Mouse (Mus musculus) lung, postnatal 0 days (tissue): Measurements from ENCODE around the gene Tspan7. TPM values are rescaled to one million over a fixed set of nuclear protein-coding genes. Genes with fewer than 3 reads are reported as not detected.
A peak's percentile ranks its signal among the peaks of the same experiment; 100 is the strongest.

Source experiments
- ATAC-seq: fragments of 200-750 bp; cut with Nextera tagmentation; 2 replicates; pipeline ENCODE4 v1.8.0; 2017; ENCODE audit warnings: moderate library complexity
- DNase-seq: peaks from one replicate; pipeline ENCODE4 v3.0.0-alpha.2; 2016; ENCODE audit warnings: low spot score
- H3K27ac ChIP-seq: fragments of 300-500 bp; sonication (generic); 2 replicates; pipeline ENCODE4 v1.5.1; 2014; ENCODE audit warnings: antibody characterized with exemption, mild to moderate bottlenecking, low read length, mixed read lengths
- H3K27me3 ChIP-seq: fragments of 300-500 bp; sonication (generic); replicated peaks from 2 replicates; pipeline ENCODE4 v1.6.1; 2014; ENCODE audit warnings: low read length, mixed read lengths; ENCODE audit not compliant: insufficient read depth
- H3K36me3 ChIP-seq: fragments of 300-500 bp; sonication (generic); 2 replicates; pipeline ENCODE4 v1.6.1; 2014; ENCODE audit warnings: low read length, mixed read lengths; ENCODE audit not compliant: insufficient read depth
- H3K4me1 ChIP-seq: fragments of 300-500 bp; sonication (generic); 2 replicates; pipeline ENCODE4 v1.6.1; 2014; ENCODE audit warnings: antibody characterized with exemption, low read depth, low read length, mixed read lengths; ENCODE audit not compliant: insufficient read depth
- H3K4me2 ChIP-seq: fragments of 300-500 bp; sonication (generic); replicated peaks from 2 replicates; pipeline ENCODE4 v1.6.1; 2014; ENCODE audit warnings: low read depth, mild to moderate bottlenecking, low read length, moderate library complexity, mixed read lengths
- H3K4me3 ChIP-seq: fragments of 300-500 bp; sonication (generic); 2 replicates; pipeline ENCODE4 v1.5.1; 2014; ENCODE audit warnings: low read depth, low read length
- H3K9ac ChIP-seq: fragments of 300-500 bp; sonication (generic); replicated peaks from 2 replicates; pipeline ENCODE4 v1.6.1; 2014; ENCODE audit warnings: low read depth, mild to moderate bottlenecking
- H3K9me3 ChIP-seq: fragments of 300-500 bp; sonication (generic); 2 replicates; pipeline ENCODE4 v1.6.1; 2016; ENCODE audit warnings: low read length, mixed read lengths
- CTCF ChIP-seq: IDR thresholded peaks from 2 replicates; pipeline ENCODE4 v1.5.1; 2016; ENCODE audit warnings: antibody characterized with exemption, mild to moderate bottlenecking
- EP300 ChIP-seq: IDR thresholded peaks from 2 replicates; pipeline ENCODE4 v1.6.1; 2016; ENCODE audit warnings: antibody characterized with exemption, mild to moderate bottlenecking, control low read depth
- WGBS: fragments of 180-500 bp; shearing (Covaris S2); extraction: QIAGEN DNeasy Blood & Tissue Kit; methylation state at CpG from one replicate; pipeline ENCODE4 v1.1.7; 2014; 5-methylcytosine and 5-hydroxymethylcytosine counted together
- polyA plus RNA-seq: library from polyadenylated mRNA; unstranded; fragments of >200 nt; fragmentation: Nextera tagmentation; extraction: Ambion mirVana; gene quantifications from 2 replicates; pipeline ENCODE4 v1.2.1, GENCODE M21; 2015

Gene Tspan7
- polyA plus RNA-seq, 1 experiment from 2014 or later: 549 TPM

DNA sequence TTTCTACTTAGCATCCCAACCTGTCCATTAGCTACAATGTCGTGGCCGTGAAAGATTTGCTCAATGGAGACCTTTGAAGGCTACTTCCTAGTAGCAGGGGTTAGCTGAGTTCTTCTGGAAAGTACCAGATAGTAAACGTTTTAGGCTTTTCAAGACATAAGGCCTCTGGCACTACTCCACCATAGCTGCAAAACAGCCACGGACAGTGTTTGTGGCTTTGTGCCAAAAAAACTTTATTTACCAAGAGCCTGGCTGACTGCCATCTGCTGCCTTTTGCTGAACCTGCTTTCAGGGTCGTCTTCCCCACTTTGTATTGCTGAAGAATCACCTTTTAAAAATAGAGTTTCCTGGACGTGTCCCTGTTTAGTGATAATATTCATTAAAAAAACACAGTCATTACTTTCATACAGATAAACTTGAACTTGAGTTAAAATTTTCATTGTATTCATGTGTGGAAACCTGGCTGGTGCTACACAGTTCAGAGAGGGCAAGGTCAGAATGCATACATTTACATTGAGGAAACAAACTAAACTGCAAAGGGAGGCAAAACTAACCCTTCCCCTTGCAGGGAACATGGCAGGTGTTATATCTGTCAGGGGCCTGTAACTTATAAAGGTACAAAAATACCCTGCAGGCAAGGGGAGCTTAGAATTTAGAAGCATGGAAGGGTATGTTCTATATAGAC, 54.7 kb downstream of the Tspan7 start:
- H3K9me3 ChIP-seq: no peaks in the 10 kb centered on the region
- H3K27ac ChIP-seq: no peak overlapping the region
- H3K9ac ChIP-seq: no peak overlapping the region
- DNase-seq: peak; percentile 9
- 17% methylated on average over 6 of the region's 6 CpGs for WGBS
- H3K27me3 ChIP-seq: no peaks in the 10 kb centered on the region
- no peak for ATAC-seq
- no peak overlapping the region for H3K4me3 ChIP-seq
- no peaks in the 10 kb centered on the region for H3K36me3 ChIP-seq
- H3K4me2 ChIP-seq: no peak overlapping the region
- no peaks in the 10 kb centered on the region for H3K4me1 ChIP-seq
- no peak for TF ChIP-seq EP300
- TF ChIP-seq CTCF: no peak

DNA sequence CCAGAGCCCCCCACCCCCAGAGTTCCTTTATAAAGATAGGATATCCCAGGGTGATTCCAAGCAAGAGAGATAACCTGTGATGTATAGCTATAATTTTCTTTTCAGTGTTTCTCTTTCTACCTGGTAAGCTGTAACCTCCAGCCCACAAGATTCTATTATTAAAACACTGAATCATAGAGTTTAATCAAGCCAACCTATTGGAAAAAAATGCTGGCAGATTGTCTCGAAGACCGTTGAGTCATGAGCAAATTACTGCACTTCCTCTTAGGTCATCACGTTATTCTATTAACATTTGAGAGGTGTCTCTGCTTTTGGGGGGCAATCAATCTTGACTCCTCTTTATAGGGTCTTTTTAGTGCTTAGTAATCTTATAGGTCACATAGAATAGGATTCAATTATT, 61.9 kb downstream of the Tspan7 start:
- H3K27ac ChIP-seq: no peak overlapping the region
- no peaks in the 10 kb centered on the region for H3K4me1 ChIP-seq
- H3K4me2 ChIP-seq: no peak overlapping the region
- no peak overlapping the region for H3K9ac ChIP-seq
- no peaks in the 10 kb centered on the region for H3K9me3 ChIP-seq
- no peaks in the 10 kb centered on the region for H3K27me3 ChIP-seq
- no peaks in the 10 kb centered on the region for H3K36me3 ChIP-seq
- WGBS: 70% methylated on average over 3 of the region's 3 CpGs
- no peak for TF ChIP-seq CTCF
- TF ChIP-seq EP300: no peak
- ATAC-seq (no peak), DNase-seq (no peak)
- H3K4me3 ChIP-seq: no peak overlapping the region

DNA sequence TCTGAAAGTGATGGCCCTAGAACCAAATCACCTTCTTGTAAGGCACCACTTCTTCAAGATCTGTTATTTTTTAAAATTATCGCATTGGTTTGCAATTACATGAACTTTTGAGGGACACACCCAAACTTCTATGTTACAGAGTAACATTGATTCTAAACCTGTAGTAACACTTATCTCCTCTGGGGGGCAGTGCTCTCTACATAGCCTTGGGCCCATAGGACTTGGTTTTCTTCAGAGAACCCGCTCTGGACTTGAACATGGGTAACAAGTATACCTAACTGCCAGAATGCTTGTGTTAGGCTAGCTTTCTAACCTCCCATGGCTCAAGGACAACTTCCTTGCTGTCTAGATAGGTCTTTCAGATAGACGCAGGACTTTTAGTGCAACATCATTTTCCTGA, 64.8 kb downstream of the Tspan7 start:
- WGBS: 93% methylated on average over 3 of the region's 3 CpGs

DNA sequence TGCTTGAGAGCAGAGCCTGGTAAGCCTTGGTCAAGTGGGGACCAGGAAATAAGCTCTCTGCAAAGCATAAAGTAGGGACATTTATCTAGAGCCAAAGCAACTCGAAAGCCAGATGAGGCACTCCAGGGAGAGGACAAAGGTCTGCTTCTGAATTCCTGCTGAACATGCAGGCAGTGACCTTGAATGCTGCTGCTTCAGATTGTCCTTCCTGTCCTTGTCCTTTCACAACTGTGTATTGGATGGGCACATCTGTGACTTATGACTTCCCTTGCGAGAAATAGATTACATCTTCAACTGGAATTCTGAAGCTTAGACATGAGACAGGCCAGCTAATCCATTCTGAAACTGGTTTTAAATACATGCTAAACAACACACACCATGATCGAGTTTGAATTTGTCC, 71.9 kb downstream of the Tspan7 start:
- no peak overlapping the region for H3K4me2 ChIP-seq
- H3K4me1 ChIP-seq: no peaks in the 10 kb centered on the region
- DNase-seq (no peak), ATAC-seq (no peak)
- TF ChIP-seq EP300: no peak
- TF ChIP-seq CTCF: no peak
- H3K9ac ChIP-seq: no peak overlapping the region
- H3K9me3 ChIP-seq: no peaks in the 10 kb centered on the region
- no peak overlapping the region for H3K27ac ChIP-seq
- no peaks in the 10 kb centered on the region for H3K27me3 ChIP-seq
- no peak overlapping the region for H3K4me3 ChIP-seq
- 48% methylated on average over 3 of the region's 3 CpGs for WGBS
- H3K36me3 ChIP-seq: no peaks in the 10 kb centered on the region

More for the DNA sequence above, 64.8 kb downstream of the Tspan7 start:
- Histone ChIP-seq H3K9ac (no peak overlapping the region), H3K4me3 (no peak overlapping the region), H3K4me1 (no peaks in the 10 kb centered on the region), H3K36me3 (no peaks in the 10 kb centered on the region), H3K4me2 (no peak overlapping the region), H3K27ac (no peak overlapping the region), H3K27me3 (no peaks in the 10 kb centered on the region), H3K9me3 (no peaks in the 10 kb centered on the region)
- no peak for ATAC-seq
- DNase-seq: no peak
- TF ChIP-seq CTCF: peak; percentile 43
- no peak for TF ChIP-seq EP300

DNA sequence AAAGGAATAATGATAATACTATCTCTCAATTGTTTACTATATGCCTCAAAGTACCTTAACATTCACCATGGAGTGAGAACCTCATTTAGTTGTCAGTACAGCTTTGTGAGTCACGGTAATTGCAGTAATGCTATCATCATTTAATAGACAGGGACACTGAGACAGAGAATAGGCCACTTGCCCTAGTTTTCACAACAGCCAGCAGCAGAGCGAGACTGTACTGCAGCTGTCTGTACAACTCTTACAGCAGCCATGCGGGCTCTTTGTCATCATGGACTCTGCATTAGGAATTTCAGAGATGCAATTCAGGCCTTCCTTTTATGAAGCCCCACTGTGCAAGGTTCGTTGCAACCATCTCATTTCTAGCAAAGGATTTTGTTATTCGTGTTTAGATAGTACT, 72.6 kb downstream of the Tspan7 start:
- no peak overlapping the region for H3K27ac ChIP-seq
- H3K4me2 ChIP-seq: no peak overlapping the region
- no peak overlapping the region for H3K9ac ChIP-seq
- WGBS: 85% methylated on average over 5 of the region's 5 CpGs
- TF ChIP-seq CTCF (no peak), EP300 (no peak)
- no peaks in the 10 kb centered on the region for H3K27me3 ChIP-seq
- ATAC-seq: no peak
- no peak overlapping the region for H3K4me3 ChIP-seq
- no peaks in the 10 kb centered on the region for H3K9me3 ChIP-seq
- H3K36me3 ChIP-seq: no peaks in the 10 kb centered on the region
- H3K4me1 ChIP-seq: no peaks in the 10 kb centered on the region
- no peak for DNase-seq

DNA sequence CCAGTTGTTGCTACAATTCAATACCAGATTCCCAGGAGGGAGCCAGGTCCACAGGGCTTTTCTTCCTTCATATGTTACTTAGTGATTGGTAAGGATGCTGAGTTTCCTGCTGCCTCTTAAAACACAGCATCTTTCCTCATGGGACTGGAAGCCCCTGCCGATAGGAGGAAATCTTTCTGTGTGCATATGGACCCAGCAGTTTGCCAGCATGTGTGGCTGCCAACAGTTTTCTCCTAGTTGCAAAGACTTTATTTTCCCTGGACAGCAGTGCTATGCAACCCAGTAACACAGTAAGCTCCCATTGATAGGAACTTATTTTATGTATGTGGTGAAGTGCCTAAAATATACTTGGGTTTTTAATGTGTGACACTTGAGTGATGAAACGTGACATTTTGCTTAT, 73.7 kb downstream of the Tspan7 start:
- no peak for TF ChIP-seq CTCF
- TF ChIP-seq EP300: no peak
- no peaks in the 10 kb centered on the region for H3K4me1 ChIP-seq
- 68% methylated on average over 2 of the region's 2 CpGs for WGBS
- H3K4me2 ChIP-seq: no peak overlapping the region
- DNase-seq: no peak
- H3K36me3 ChIP-seq: no peaks in the 10 kb centered on the region
- no peak for ATAC-seq
- no peaks in the 10 kb centered on the region for H3K9me3 ChIP-seq
- H3K27me3 ChIP-seq: no peaks in the 10 kb centered on the region
- no peak overlapping the region for H3K27ac ChIP-seq
- H3K4me3 ChIP-seq: no peak overlapping the region
- H3K9ac ChIP-seq: no peak overlapping the region

DNA sequence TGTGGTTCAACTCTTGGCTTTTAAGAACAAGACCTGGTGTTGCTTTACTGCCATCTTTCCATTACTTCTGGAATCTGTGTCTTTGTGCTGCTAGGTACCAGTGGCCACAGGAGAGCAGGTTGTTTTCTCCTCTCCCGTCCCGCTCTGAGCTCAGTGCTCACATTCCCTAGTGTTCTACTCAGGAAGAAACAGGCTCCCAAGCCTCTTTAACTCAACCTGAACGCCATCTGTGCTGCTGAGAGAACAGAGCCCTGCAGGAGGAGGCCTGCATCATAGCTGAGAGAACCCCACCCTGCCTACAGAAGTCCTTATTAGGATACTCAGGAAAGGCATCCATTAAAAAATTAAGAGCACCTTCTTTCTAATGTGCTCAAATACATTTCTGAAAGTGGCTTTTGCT, 80.9 kb downstream of the Tspan7 start:
- Histone ChIP-seq H3K4me1 (no peaks in the 10 kb centered on the region), H3K4me2 (no peak overlapping the region), H3K9ac (no peak overlapping the region), H3K27me3 (no peaks in the 10 kb centered on the region), H3K4me3 (no peak overlapping the region), H3K36me3 (no peaks in the 10 kb centered on the region), H3K27ac (no peak overlapping the region), H3K9me3 (no peaks in the 10 kb centered on the region)
- TF ChIP-seq CTCF (no peak), EP300 (no peak)
- DNase-seq (no peak), ATAC-seq (no peak)
- WGBS: 56% methylated on average over 3 of the region's 3 CpGs
